Mouse (Mus musculus) forebrain, embryonic 14.5 days (tissue): ENCODE results near the gene Ptdss2. TPM values are rescaled to one million over a fixed set of nuclear protein-coding genes. Genes with fewer than 3 reads are reported as not detected.

Source experiments
- ATAC-seq: fragments of 200-750 bp; cut with Nextera tagmentation; 2 replicates; pipeline ENCODE4 v1.8.0; 2017; ENCODE audit warnings: mild to moderate bottlenecking, moderate library complexity
- DNase-seq: peaks from one replicate; pipeline ENCODE4 v3.0.0-alpha.2; 2015; ENCODE audit warnings: low spot score
- H3K27ac ChIP-seq: fragments of 300-500 bp; sonication (generic); 2 replicates; pipeline ENCODE4 v1.5.1; 2014; ENCODE audit warnings: low read depth, mild to moderate bottlenecking, control low read depth, low read length, moderate library complexity
- H3K27me3 ChIP-seq: fragments of 300-500 bp; sonication (generic); replicated peaks from 2 replicates; pipeline ENCODE4 v1.6.1; 2014; ENCODE audit warnings: low read length, control low read depth, mixed read lengths; ENCODE audit not compliant: control insufficient read depth, insufficient read depth
- H3K36me3 ChIP-seq: fragments of 300-500 bp; sonication (generic); 2 replicates; pipeline ENCODE4 v1.6.1; 2014; ENCODE audit warnings: low read length, control low read depth; ENCODE audit not compliant: control insufficient read depth, insufficient read depth
- H3K4me1 ChIP-seq: fragments of 300-500 bp; sonication (generic); 2 replicates; pipeline ENCODE4 v1.6.1; 2014; ENCODE audit warnings: antibody characterized with exemption, low read length, control low read depth; ENCODE audit not compliant: control insufficient read depth, insufficient read depth
- H3K4me2 ChIP-seq: fragments of 300-500 bp; sonication (generic); 2 replicates; pipeline ENCODE4 v1.6.1; 2014; ENCODE audit warnings: mild to moderate bottlenecking, control low read depth, low read length
- H3K4me3 ChIP-seq: fragments of 300-500 bp; sonication (generic); 2 replicates; pipeline ENCODE4 v1.5.1; 2014; ENCODE audit warnings: low read depth, low read length, control low read depth
- H3K9ac ChIP-seq: fragments of 300-500 bp; sonication (generic); 2 replicates; pipeline ENCODE4 v1.6.1; 2014; ENCODE audit warnings: mild to moderate bottlenecking, low read length, control low read depth, moderate library complexity
- H3K9me3 ChIP-seq: fragments of 300-500 bp; sonication (generic); replicated peaks from 2 replicates; pipeline ENCODE4 v1.6.1; 2016; ENCODE audit warnings: low read length, control low read depth, mixed read lengths; ENCODE audit not compliant: control insufficient read depth
- WGBS: fragments of 180-500 bp; shearing (Covaris S2); extraction: QIAGEN DNeasy Blood & Tissue Kit; methylation state at CpG from one replicate; pipeline ENCODE4 v1.1.7; 2014; 5-methylcytosine and 5-hydroxymethylcytosine counted together
- polyA plus RNA-seq: library from polyadenylated mRNA; unstranded; fragments of >200 nt; fragmentation: Nextera tagmentation; extraction: Ambion mirVana; gene quantifications from 2 replicates; pipeline ENCODE4 v1.2.1, GENCODE M21; 2014

The Ptdss2 gene
- polyA plus RNA-seq, 1 experiment from 2014 or later = 81.2 TPM

DNA sequence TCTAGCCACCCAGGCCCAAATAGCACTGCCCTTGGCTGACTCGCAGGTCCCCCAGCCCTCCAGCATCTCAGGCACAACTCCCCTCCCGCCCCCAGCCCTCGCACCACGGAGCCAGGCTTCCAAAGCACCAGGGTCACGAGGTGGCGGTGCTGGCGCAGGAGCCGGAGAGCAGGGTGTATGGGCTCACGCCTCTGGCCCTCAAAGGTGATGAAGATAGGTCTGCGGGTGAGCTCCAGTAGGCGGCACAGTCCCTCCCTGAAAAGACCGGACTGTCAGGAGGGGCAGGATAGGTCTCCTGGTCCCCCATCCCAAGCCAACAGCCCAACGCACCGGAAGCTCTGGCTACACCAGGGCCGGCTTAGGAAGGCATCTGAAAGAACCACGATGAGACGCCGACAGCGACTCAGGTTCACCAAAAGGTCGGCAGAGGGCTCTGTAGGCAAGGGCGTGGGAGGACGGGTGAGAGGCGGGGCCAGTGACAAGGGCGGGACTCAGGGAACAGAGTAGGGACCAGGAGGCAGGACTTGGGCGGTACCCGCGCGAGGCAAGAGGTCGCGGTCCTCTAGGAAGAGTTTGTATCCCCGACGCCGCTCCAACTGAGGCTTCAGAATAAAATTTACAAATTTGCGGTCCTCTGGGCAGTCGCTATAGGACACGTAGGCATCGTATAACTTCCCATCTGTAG is 30.0 kb upstream of the Ptdss2 start:
- Histone ChIP-seq H3K9ac (no peak overlapping the region; the same call in 1 of the 2 replicates), H3K27me3 (peaks cover 16% of the 10 kb centered on the region), H3K36me3 (no peaks in the 10 kb centered on the region), H3K27ac (no peak overlapping the region), H3K4me3 (peak overlapping the region; percentile 4; the same call in 1 of the 2 replicates), H3K9me3 (no peaks in the 10 kb centered on the region), H3K4me2 (peak overlapping the region; percentile 41), H3K4me1 (no peaks in the 10 kb centered on the region)
- 6% methylated on average over 37 of the region's 37 CpGs for WGBS
- ATAC-seq (peak; percentile 83), DNase-seq (peak; percentile 65)

DNA sequence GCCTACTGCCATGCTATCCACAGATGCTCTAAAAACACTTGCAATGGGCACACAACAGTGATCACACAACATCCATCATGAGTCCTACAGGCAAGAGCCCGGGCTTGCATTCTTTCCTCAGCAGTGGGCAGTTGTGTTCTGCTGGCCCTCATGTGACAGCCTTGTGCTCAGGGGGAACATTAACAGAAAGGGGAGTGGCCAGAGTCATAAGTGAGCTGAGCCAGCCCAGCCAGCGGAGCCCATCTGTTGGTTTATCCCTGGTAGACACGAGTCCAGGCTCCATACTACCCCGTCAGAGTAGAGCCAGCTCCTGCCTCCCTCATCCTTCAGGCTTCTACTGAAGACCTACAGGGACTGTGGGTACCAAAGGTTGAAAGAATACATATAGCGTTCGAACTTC is 28.2 kb upstream of the Ptdss2 start:
- H3K36me3 ChIP-seq = no peaks in the 10 kb centered on the region
- H3K27me3 ChIP-seq = peaks cover 2% of the 10 kb centered on the region
- no peaks in the 10 kb centered on the region for H3K9me3 ChIP-seq
- no peak overlapping the region for H3K27ac ChIP-seq
- H3K9ac ChIP-seq = no peak overlapping the region
- no peaks in the 10 kb centered on the region for H3K4me1 ChIP-seq
- DNase-seq = no peak
- no peak overlapping the region for H3K4me3 ChIP-seq
- no peak for ATAC-seq
- H3K4me2 ChIP-seq = no peak overlapping the region
- 93% methylated on average over 6 of the region's 6 CpGs for WGBS

DNA sequence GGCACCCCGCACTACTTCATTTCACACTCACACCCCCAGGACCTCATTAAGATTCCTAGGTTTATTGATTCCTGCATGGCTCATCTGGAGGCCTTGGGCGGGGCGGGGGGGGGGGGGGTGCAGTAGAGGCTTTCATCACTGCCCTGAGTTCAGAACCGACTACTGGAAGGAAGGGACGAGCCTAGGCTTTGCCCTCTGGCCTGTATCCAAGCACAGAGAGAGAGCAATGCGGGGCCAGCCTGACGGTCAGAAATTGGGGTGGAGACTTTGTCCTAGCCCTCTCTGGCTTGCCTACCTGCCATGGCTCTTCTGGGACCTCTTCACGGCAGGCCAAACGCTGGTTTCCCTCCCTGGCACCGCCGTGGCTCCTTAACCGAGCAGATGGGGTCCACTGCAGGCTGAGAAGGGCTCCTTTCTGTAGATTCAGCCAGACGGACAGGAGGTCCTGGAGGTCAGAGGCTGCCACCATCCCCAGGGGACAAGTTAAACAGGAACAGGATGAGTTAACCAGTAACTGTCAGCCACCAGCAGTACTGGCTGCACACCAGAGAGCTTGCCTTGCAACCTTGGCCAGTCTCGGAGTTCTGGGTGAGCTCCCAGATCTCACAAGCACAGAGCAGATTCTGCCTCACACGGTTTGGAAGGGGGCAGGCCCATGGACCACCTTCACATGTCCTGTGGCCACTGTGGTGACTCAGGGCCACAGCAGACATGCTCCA is 27.5 kb upstream of the Ptdss2 start:
- no peak for DNase-seq
- Histone ChIP-seq H3K36me3 (no peaks in the 10 kb centered on the region), H3K27ac (no peak overlapping the region), H3K9ac (no peak overlapping the region), H3K4me1 (no peaks in the 10 kb centered on the region), H3K4me2 (no peak overlapping the region), H3K27me3 (peaks cover 6% of the 10 kb centered on the region), H3K9me3 (no peaks in the 10 kb centered on the region), H3K4me3 (no peak overlapping the region)
- WGBS = 76% methylated on average over 15 of the region's 15 CpGs
- ATAC-seq = no peak

DNA sequence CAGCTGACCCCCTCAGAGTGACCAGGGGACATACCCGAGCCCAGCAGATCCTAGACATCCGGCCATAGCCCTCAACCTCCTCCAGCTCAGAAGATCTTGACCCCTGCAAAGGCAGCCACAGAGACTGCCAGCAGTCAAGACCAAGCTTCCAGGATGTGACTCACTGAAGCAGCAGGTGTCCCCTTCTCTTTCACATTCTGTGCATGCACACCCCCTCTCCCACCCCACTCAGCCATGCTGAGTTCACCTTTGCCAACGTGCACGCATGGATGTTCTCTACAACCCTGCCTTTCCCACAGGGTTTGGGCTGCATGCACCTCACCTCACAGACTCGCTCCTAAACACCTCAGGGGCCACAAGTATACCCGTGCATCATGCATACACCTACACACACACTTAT is 26.2 kb upstream of the Ptdss2 start:
- peaks cover 2% of the 10 kb centered on the region; the same call in 1 of the 2 replicates for H3K4me1 ChIP-seq
- ATAC-seq (no peak), DNase-seq (no peak)
- no peak overlapping the region for H3K4me2 ChIP-seq
- 72% methylated on average over 6 of the region's 6 CpGs for WGBS
- no peak overlapping the region for H3K27ac ChIP-seq
- no peaks in the 10 kb centered on the region for H3K36me3 ChIP-seq
- H3K9ac ChIP-seq = no peak overlapping the region
- H3K27me3 ChIP-seq = peaks cover 19% of the 10 kb centered on the region
- H3K4me3 ChIP-seq = no peak overlapping the region
- H3K9me3 ChIP-seq = no peaks in the 10 kb centered on the region

DNA sequence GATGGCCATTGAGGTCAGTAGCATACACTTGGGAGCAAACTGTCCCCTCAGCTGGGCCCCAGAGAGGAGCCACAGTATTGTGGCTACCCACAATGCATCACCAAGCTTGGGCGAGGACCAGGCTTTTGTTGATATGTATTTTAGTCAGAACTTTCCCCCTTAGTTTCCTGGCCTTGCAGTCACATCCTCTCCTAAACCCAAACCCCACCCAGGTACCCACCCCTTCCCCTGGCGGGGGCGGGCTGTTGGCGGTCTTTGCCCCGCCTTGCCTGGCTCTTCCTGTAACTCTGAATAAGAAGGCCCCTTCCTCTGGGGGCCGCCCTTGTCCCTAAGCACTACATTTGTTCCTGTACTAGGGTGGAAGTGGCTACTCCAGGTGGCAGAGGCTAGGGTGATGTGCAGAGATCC is 25.5 kb upstream of the Ptdss2 start:
- H3K9me3 ChIP-seq = no peaks in the 10 kb centered on the region
- no peak overlapping the region for H3K27ac ChIP-seq
- no peak overlapping the region for H3K4me3 ChIP-seq
- H3K9ac ChIP-seq = no peak overlapping the region
- WGBS = 43% methylated on average over 6 of the region's 6 CpGs
- ATAC-seq = no peak
- no peak for DNase-seq
- no peaks in the 10 kb centered on the region for H3K36me3 ChIP-seq
- H3K4me2 ChIP-seq = no peak overlapping the region
- H3K27me3 ChIP-seq = peaks cover 23% of the 10 kb centered on the region
- H3K4me1 ChIP-seq = peaks cover 2% of the 10 kb centered on the region; the same call in 1 of the 2 replicates

DNA sequence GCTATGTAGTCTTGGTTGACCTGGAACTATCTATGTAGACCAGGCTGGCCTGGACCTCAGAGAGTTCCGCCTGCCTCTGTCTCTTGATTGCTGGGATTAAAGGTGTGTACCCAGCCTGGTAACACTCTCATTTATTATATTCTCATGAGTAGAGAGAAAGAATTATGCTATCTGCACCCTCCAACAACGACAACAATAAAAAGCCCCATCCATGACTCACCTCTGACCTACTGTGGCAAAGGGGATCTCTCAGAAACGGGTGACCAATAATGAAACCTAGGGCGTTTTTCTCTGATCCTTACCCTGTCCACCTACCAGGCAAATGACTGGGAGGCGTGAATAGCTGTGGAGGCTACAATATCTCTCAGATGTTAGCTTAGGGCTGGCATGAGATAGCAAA is 25.0 kb upstream of the Ptdss2 start:
- no peaks in the 10 kb centered on the region for H3K9me3 ChIP-seq
- no peaks in the 10 kb centered on the region for H3K36me3 ChIP-seq
- no peak overlapping the region for H3K27ac ChIP-seq
- H3K4me2 ChIP-seq = no peak overlapping the region
- H3K4me1 ChIP-seq = peaks cover 2% of the 10 kb centered on the region; the same call in 1 of the 2 replicates
- H3K4me3 ChIP-seq = no peak overlapping the region
- no peak overlapping the region for H3K9ac ChIP-seq
- no peak for ATAC-seq
- no peak for DNase-seq
- peaks cover 28% of the 10 kb centered on the region for H3K27me3 ChIP-seq
- 89% methylated on average over 5 of the region's 5 CpGs for WGBS

DNA sequence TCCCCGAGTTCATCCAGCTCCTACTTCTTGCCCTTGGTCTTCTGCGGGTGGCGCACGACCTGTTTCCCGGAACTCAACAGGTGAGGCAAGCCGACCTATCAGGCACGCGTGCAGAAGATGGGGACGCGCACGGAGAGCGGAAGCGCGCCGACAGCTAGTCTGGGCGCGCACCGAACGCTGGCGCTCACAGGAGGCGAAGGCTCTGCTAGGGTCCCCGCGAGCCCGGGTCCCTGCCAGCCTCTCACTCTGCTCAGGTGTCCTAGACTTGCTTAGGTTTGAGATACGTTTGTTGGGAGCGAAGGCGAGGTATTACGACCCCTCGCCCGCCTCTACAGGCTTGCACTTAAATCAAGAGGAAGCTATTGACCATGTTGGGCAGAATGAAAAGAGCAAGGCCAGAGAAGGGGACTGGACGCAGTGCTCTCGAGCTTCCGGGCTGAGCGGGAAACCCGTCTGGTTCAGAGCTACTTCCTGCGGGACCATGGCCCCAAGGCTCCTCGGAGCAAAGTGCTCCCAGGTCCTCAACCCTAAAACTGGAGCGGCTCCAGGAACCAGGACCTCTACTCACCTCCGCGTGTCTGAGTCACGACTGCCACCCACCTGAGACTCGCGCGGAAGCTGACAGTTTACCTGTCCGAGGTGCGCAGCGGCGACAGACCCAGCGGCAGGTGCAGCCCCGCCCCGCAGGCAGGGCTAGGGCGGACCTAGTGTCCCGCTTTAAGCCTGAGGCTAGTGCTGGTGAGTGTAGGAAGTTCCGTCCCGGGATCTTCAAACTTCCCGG is 22.1 kb upstream of the Ptdss2 start, which contains the start of gene Sigirr:
TSS of gene Sigirr (minus strand) at position 662 of the 781 bp plus-strand sequence.
- Histone ChIP-seq H3K4me2 (peak within 1 kb of the TSS; percentile 54), H3K9ac (peak within 1 kb of the TSS; percentile 41), H3K36me3 (no peaks in the 10 kb centered on the region), H3K27me3 (peaks cover 28% of the 10 kb centered on the region), H3K4me1 (peaks cover 2% of the 10 kb centered on the region; the same call in 1 of the 2 replicates), H3K4me3 (peak within 1 kb of the TSS; percentile 34), H3K27ac (no peak within 1 kb of the TSS), H3K9me3 (no peaks in the 10 kb centered on the region)
- DNase-seq (peak; percentile 48), ATAC-seq (no peak)
- WGBS = 2% methylated on average over 56 of the region's 56 CpGs

DNA sequence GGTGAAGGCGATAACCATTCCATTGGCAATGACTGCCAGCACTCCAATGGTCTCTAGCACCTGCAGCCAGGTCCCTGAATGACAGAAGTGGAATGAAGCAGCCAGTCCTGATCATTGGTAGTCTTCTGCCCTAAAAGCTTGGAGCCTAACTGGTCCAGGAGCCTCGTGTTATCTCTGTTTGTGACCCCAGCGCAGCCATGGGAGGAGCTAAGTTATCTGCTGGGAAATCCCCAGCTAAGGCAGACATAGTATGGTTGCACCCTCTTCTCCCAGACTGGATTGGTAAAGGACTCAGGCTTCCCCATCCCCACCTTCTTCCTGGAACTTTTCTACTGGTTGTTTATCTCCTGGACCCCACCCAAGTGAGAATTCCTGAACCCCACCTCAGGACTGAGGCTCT is 19.0 kb upstream of the Ptdss2 start:
- 82% methylated on average over 3 of the region's 3 CpGs for WGBS
- Histone ChIP-seq H3K9me3 (no peaks in the 10 kb centered on the region), H3K4me1 (peaks cover 2% of the 10 kb centered on the region; the same call in 1 of the 2 replicates), H3K27me3 (peaks cover 28% of the 10 kb centered on the region), H3K27ac (no peak overlapping the region), H3K4me2 (no peak overlapping the region), H3K9ac (no peak overlapping the region), H3K4me3 (no peak overlapping the region), H3K36me3 (no peaks in the 10 kb centered on the region)
- ATAC-seq (no peak), DNase-seq (no peak)
